Mouse (Mus musculus) thymus, postnatal 25 days (tissue): ENCODE data around the gene Fyn.

ENCODE experiments used
- DNase-seq: peaks from one replicate; pipeline ENCODE4 v3.0.0; 2022

Gene Fyn

DNA sequence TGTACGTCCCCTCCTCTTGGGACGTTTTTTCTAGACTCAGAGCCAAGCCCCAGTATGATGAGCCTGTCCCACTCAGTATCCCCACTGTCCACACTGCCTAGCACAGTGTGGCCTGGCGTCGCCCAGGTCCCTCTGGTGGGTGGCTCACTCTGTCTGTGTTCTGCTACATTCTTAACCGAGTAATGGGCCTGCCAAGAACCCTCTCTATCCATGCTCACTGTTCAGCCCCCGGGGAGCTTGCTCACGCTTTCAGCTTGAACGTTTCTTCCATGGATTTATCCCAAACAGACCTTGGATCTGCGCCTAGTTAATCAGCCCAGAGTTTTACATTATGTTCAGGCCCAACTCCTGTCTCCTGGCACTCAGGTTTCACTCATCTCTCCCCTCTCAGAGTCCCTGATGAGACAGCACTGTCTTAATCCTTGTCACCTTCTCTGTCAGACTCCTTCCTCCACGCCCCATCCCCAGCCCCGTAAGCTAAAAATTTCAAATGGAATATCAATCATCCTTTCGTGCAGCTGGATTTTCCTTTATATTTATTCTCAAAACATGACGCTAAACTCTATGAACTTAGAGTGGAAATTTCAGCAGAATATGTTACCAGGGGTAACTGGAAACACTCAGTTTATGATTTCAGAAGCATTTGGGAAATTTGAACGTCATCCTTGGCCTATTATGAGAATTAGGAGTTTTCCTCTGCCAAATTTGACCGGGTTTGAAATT lies 174.0 kb downstream of the Fyn start:
- DNase-seq: no peak

DNA sequence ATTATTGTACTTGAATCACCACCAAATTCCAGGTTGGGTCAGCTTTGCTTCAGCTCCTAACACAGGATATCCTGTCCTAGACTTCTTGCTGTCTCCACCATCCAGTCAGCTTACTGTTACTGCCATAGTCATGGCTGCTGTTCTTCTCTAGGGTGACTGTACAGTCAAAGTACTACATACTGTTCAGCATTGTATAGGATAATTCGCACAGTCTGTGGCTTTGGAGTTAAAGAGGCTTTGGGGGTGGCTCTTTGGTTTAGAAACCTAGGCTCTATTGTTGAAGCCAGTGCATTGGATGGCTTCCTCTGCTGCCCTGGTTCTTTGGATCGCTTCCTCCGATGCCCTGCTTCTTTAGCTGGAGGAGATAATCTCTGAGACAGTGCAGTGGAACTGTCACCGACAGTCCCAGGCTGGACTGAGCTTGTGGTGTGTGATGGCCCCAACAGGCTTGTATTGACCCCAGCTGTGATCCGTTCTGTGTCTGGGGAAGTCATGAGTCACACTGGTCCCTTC lies 174.7 kb downstream of the Fyn start:
- DNase-seq: no peak

DNA sequence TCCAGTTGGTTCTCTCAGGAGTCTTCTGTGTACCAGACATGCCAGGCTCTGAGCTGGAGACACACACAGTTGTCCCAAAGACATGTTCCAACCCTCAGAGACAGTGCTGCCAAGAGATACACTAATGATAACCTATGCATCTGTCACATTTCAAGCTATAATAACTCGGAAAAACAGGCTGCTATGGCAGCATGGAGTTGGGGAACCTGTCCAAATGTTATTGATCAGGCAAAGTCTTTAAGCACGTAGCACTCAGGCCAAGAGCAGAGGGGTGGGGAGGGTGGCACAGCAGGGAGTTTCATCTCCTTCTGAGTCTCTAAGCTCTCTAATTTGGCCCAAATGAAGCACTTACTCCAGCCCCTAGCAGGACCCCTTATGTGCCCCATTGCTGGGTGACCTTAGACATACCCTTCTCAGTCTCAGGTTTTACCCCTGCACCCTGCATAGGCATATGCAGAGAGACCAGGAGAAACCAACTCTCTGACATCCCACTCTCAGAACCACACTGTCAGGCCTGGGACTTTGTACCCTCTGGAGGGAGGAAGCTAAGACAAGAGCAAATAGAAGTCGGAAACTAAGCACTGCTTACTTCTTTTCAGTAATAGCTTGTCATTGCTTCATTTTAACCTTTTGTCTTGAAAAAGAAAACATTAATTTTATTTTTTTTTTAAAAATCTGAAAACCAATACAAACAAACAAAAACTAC lies 178.9 kb downstream of the Fyn start:
- DNase-seq: no peak

DNA sequence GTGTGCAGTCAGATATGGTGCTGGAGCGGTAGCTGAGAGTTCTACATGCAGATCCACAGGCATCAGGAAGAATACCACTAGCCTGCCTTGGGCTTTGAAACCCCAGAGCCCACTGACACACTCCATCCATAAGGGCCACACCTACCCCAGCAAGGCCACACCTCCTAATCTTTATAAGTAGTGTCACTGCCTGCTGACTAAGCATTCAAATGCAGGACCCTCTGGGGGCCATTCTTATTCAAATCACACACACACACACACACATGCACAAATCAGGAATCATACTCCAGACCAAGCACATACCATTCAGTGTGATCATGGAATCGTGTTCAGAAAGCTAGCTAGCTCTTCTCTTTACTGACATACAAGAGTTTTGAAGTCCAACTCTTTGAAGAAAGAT lies 182.1 kb downstream of the Fyn start:
- DNase-seq: no peak

DNA sequence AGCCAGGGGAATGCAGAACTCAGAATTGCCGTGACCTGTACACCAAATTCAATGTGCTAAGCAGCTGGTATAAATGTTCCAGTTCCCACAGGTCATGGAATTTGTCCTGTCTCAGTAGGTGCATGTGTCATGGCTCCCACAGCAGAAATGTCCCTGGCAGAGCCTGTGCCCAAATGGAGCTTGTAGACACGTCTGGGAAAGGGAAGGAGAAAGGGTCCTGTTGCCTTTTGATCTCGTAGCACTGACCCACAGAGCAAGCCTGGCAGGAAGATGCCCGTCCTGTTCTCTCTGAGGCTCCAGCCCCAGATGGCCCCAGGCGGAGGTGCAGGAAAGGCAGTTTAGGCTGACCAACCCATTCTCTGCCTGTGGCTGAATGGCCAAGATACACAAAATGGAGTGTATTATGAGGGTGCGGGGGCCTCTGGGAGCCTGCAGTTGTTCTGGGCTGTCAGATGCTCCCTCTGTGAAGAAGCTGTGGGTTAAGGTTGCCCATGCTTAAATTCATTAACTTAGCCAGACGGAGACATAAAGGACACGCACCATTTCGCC lies 183.1 kb downstream of the Fyn start:
- DNase-seq: no peak

DNA sequence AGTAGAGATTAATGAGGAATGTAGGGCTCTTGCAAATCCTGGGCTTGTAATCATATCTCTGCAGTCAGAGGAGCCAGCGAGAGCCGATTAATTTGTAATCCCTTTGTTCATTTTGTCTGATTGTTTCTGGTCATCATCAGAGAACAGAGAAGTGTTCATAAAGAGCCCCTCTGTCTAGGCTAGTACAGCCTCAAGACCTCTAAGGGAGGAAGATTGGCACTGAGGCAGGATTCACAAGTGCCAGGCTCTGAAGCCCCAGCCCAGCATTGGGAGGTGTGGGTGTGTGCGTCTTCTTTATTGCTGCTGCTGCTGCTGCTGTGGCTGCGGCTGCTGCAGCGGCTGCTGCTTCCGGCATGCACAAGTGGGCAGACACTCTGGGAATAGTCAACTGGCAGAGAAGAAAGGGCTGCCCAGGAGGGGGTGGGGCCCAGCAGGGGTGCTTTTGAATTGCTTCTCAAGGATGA lies 183.7 kb downstream of the Fyn start:
- DNase-seq: no peak

DNA sequence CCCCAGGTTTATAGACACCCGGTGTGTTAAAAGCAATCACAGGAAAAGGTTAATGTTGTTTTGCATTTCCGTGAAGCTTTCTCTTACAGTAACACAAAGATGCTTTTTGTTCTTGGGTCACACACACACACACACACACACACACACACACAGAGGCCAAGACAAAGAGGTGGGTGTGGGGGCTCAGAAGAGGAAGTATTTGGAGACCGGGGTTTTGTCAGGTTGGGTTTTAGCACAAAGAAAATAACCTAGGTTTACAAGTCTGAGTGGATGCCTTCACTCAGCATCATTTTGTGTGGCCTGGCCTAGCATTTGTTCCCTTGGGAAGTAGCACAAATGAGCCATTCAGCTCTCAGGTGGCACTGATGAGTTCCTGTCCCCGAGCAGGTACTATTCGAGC lies 184.2 kb downstream of the Fyn start:
- DNase-seq: no peak

DNA sequence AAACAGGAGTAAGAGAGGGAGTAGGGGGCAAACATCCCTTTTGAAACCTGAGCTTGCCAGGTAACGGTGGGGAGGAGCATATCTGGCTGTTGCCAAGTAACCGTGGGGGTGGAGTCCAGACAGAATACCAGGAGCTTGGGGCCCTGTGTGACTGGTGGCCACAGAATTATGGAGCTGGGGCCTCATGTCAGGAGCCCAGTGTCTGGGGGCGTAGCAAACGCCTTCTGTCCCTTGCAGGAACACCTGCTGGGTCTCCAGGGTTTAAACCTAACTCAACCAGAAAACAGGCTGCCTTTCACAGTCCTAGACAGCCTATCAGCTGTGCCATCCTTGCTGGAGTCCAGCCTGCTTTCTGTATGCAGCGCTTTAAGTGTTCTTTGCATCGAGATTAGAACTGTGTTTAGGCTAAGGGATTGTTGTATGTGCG lies 186.6 kb downstream of the Fyn start:
- DNase-seq: no peak

DNA sequence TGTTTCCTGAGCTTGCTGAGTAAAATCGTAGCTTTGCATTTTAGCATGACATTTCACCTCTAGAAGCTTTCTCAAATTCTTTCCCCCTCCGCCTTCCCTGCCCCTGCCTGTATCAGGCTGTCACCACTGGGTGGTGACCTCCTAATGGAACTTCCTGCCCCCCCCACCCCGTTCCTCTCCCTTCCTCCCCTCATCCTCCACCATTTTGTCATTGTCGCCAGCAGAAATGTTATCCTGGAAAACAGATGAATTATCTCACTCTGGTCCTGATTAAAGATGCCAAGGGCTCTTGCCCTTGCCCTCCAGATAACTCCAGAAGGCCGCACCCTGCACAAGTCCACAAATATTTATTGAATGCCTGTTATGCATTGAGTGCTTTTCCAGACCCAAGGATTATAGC lies 187.1 kb downstream of the Fyn start:
- no peak for DNase-seq

DNA sequence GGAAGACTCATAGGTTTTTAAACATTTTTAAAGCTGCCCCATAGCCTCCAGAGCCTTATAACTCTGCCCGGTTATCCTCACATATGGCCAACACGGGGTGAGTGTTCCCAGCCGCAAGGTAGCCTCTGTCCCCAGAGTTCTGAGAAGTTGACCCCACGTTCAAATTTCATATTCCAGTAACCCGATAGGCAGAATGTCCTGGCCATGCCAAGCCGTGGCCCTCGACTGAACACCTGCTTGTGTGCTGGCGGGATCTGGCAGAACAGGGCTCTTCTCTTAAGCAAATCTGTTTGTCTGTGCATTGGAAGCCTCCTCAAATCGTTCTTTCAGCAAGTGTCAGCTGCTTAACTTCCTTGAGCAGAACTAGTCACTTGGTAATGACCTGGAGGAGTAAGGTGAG lies 188.7 kb downstream of the Fyn start:
- DNase-seq: no peak

DNA sequence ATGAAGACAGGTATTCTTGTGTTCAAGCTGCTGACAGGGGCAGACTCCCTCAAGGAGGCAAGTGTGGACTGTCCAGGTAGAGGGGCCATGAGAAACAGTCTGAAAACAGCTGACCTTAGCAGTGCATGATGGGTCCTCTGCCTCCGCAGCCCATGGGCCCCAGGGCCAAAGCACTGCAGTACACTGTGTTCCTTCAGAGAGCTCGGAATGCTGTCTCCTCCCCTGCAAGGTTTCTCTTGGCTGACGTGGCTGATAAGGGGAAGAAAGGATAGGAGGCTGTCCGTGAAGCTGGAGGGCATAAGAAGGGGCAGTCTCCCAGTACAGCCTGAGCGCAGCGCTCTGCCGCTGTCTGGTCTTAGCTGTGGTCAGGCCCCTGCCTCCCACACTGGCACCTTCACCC lies 189.2 kb downstream of the Fyn start:
- no peak for DNase-seq

DNA sequence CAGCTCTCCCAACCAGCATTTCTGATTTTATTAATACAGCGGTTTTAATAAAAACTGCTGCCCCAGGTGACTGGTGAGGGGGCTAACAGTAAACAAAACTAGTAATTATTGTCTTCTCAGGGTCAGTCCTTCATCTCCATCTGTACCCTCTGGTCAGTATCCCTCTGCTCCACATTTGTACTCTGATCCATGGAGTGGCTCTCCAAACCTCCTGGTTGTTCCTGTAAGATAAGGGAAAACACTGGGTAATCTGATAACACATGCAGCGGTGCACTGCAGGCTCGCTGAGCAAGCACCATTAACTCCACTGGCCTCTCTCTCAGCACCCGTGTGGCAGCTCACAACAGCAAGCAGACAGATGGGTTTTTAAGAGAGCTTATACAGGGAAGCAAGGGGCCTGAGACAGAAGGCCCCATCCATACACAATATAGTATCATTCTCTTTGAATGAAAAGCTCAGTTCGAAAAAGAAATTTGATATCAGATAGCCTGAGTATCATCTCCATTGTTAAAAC lies 189.9 kb downstream of the Fyn start:
- no peak for DNase-seq

DNA sequence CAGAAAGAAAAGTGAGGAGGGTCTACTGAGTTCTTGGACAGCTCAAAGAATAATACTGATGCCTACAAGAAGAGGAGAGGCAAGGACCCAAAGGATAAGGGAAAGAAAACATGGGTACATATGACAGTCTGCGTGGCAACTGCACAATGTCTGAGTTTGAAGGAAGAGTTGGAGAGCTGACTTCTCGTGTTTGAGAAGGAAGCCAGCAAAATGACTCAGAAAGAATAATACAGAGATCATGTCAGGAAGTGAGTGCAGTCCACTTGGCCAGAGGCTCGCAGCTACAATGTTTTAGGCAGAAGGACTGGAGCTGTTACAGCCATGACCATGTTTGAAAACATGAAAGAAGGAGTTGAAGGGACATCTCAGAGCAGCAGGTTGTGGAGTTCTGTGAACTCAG lies 190.7 kb downstream of the Fyn start:
- no peak for DNase-seq

DNA sequence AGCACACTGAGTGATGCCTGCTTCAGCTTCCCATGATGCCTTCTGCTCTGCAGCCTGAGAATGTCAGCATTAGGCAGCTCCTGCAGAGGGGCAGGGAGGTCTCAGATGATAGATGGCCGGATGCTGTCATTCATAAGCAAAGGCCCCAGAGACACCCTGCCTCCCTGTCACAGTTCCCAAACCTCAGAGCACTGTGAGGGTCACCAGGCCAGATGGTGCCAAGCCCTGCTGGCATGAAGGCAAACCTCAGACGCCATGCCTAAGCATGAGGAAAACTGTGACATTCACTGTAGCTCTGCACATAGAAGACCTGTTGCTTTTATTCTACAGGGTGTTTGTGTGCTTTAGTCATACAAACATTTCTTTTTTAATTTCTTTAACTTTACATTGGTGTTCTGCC lies 193.7 kb downstream of the Fyn start:
- DNase-seq: no peak

DNA sequence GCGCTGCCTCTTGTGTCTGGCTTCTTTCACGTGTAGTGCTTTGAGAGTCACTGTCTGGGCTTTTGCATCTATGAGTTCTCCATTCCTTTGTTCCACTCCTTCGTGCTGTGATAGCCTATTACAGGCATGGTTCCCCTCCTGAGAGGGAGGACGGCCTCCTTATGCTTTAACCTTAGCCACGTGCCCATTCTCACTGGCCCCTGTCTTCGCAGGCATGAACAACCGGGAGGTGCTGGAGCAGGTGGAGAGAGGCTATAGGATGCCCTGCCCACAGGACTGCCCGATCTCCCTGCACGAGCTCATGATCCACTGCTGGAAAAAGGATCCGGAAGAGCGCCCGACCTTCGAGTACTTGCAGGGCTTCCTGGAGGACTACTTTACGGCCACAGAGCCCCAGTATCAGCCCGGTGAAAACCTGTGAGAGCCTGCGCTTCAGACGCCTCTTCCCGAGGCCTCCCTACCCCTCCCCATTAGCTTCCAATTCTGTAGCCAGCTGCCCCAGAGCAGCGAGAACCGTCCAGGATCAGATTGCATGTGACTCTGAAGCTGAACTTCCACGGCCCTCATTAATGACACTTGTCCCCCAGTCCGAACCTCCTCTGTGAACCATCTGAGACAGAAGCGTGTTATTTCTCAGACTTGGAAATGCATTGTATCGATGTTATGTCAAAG lies 195.0 kb downstream of the Fyn start:
- no peak for DNase-seq

DNA sequence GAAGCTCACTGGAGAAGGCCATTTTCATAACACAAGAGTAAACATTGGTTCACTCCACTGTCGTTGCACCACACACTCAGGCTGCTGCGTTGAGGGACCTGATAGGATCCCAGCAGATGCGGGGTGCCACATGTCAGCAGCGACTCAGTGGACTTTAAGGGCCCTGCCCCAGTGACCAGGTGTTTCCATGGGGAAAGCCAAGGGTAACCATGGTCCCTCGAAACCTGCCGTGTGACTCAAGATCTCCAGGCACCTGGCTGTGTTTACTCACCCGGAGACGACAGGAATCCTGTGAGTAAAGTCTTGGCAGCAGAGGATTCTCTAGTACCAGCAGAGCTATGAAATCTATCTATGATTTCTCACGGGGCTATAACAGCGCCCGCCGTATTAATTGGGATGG lies 198.2 kb downstream of the Fyn start:
- DNase-seq: no peak

DNA sequence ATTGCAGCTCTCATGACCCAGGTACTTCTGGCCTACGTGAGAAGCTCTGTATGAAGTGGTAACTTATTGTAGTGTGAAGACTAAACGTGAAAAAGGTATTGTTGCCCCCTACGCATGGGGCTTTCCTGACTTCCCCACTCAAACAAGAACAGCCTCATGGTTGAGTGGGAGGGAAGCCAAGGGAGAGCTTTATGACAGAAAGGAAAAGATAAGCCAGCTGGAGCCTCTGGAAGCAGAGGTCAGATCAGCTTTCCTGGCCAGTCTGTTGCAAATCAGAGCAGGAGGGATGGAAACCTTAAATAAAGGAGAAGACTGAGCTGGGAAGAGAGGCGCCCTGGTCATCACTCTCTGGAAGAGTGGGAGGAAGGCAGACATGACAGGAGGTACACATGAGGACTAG lies 200.3 kb downstream of the Fyn start:
- no peak for DNase-seq

DNA sequence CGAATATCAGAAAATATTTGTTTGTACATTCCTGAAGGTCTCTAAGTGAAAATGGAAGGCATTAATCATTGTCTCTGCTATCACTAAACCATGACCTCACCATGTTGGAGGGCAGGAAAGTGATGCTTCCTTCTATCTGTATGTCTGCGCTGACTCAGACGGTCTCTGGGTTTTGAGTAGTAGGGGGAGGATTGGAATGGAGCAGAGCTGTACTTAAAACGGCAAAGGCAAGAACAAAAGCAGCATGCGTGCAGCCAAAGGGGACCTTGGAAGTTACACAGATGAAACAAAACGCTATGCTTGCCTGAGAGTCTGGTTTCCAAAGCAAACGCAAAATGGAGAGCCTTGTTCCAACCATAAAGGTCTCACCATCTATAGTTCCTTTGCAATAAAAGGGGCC lies 202.4 kb downstream of the Fyn start:
- no peak for DNase-seq

DNA sequence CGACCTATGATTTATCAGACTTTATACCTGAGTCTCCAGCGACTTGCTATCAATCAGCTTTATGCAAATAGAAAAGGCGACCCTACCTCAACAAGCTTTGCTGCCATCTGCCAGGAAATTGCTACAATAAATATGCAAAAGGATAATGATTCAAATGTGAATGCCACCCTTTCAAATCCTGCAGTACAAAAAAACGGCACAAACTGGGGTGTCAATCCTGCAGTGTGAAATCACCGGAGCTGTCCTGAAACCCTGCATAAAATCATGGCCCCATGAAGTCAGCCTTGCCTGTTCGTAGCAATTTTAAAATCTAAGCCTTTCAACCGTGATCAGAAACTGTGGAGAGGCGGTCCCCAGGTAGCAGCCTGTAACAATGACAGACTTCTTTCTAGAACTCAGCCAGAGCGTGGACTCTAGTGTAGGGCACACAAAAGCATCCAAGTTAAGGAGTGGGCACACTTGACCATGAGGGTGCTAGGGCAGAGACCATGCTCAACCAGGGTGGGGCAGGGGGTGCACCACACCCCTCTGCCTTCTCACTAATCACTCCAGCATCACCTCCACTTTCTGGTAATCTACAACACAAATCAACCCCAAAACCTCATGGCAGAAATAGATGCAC lies 203.5 kb downstream of the Fyn start:
- no peak for DNase-seq

DNA sequence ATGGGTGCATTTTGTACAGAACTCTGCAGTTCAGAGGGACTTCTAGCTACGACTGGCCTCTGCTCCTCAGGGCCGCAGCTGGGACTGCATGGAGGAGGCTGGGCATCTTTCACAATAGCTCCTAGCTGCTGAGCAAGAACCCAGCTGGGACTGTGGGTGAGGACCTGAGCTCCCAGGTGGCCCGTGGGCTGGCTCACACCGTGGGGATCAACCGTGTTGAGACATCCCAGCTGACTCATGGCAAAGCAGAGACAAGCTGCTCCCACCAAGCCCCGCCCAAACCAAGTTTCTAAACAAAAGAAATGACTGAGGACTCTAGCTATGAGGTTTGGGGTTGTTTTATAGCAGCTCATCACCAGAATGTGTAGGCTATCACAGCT lies 204.0 kb downstream of the Fyn start:
- DNase-seq: peak; percentile 38

DNA sequence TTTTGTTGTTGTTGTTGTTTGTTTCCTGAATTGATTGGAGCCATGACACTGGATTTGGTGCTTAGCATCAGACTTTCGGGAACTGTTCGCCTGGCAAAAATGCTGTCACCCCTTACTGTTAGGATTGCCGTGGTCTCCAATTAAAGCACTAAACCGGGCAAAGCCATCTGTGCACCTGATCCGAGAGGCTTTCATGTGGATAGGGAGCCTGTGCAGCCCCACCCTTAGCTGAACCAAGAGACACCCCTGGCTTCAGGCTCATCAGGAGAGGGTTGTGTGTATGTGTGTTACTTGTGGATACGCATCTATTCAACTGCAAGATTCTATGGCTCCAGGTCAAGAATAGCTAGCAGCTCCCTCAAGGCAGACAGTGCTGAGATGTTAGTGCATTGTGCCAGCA lies 207.8 kb downstream of the Fyn start:
- no peak for DNase-seq

DNA sequence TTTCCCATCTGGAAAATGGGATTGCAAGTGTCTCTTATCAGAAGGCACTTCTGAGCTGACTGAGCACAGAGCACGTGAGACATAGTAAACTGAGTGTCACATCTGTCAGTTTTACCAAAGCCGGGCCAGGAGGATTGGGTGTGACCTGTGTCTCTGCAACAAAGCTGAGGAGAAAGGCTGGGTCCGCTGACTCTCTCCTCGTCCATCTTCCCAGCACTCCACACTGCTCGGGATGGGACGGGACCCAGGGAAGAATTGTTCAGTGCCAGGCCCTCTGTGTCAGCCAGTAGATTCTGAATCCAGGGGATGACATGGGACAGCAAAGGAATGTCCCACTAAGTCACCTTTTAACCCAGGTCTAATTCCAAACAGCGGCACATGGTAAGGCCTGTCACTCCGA lies 211.8 kb downstream of the Fyn start:
- DNase-seq: no peak

DNA sequence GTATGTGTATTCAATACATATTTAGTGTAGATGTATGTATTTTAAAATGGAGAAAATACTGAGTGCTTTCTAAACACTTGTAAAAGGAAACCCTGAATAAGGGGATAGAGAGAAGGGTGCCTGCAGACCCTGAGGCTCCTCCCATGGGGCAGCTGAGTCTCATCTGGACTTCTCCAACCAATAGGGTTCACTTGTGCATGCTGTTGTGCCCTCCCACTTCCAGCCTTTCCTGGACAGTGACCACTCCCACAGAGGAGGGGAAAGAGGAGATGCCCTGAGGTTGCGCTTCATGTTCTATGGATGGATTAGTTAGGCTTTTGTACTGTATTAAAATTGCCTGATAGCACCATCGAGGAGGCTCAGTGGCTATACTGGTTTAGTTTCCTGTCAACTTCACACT lies 213.7 kb downstream of the Fyn start:
- DNase-seq: no peak
